Mouse (Mus musculus) sigmoid colon, adult 10 weeks (tissue): ENCODE results near the gene Stx16. TPM values are rescaled to one million over a fixed set of nuclear protein-coding genes. Genes with fewer than 3 reads are reported as not detected.

Source experiments
- polyA plus RNA-seq: library from polyadenylated mRNA; stranded (reverse); fragments of 350-450 nt; fragmentation: Illumina TruSeq; extraction: RNeasy Lipid Tissue Mini Kit (QIAGEN cat#74804); gene quantifications from one replicate; pipeline ENCODE4 v1.2.3, GENCODE M21; 2014; ENCODE audit warnings: low read depth, low replicate concordance

Gene Stx16
- 77.2 TPM for polyA plus RNA-seq

GRCm38 (mm10) chr2:174075673-174076432, at the start of gene Stx16:
TSS of gene Stx16 (plus strand) at chr2:174076308.

DNA sequence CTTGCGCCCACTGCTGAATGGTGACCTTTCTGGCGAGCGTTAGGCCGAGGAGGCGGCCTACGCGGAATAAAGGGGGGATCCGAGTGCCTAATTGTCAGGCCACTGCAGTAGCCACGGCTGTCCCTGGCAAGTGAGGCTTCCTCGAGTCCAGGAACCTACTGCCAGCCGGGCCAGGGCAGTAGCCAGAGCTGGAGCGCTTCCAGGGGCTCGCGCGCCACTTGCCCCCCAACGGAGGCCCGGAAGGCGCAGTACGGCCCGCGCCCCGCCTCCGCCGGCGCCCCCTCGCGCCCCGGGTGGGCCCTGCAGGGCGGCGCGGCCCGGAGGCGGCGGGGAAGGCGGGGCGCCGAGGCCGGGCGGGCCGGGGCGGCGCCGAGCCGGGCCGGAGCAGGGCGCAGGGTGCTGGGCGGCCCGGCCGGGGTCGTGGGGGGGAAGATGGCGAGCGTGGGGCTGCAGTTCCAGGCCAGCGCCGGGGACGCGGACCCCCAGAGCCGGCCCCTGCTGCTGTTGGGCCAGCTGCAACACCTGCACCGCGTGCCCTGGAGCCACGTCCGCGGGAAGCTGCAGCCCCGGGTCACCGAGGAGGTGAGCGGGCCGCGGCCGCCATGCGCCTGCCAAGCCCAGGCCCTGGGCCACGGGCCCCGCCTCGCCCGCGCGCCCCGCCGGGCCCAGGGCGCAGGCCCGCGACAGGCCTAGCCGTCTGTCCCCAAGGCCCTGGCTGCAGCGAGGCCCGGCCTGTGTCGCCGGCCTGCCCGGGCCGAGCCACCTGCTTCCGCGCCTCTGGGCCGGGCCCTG, 34.1 kb downstream of the Stx16 start, which contains the start of gene Npepl1:
Gene Npepl1, plus strand, starts transcription at position 359 of the 792 bp plus-strand sequence.

Other genes with a start within 250 kb of the Stx16 start
- 6.4 TPM for gene Npepl1, start 34.0 kb downstream of the Stx16 start, polyA plus RNA-seq
- 529 TPM for gene Gnas, start 208.0 kb downstream of the Stx16 start, polyA plus RNA-seq